9 mouse cellular contexts compared by ENCODE assay signal in genomic region chr4:131254691-131255090, GRCm38 (mm10).
DNase-seq lines count a peak whose midpoint lies in the region; ATAC-seq and TF ChIP-seq lines count a peak whose summit lies in the region.
"Had no signal": no experiment of that assay in that cellular context is flagged by ENCODE, and none has a peak within 500 bp of the region (broad histone marks: within the 10 kb centered on the region; RNA-seq: fewer than 3 reads in every experiment).

No protein-coding gene starts in this region.

- H3K4me2 ChIP-seq in intestine, postnatal 0 days (replicated peaks; ENCODE audit: low read depth) = no peak overlapping the region
- H3K4me2 ChIP-seq in intestine, embryonic 16.5 days (ENCODE audit: low read depth, low read length) = no peak overlapping the region
- H3K4me2 ChIP-seq: limb, embryonic 15.5 days had no signal

- H3K4me3 ChIP-seq in intestine, postnatal 0 days (ENCODE audit: low read depth, low read length) = no peak overlapping the region
- no peak overlapping the region for H3K4me3 ChIP-seq in intestine, embryonic 16.5 days (ENCODE audit: low read length)
- H3K4me3 ChIP-seq: limb, embryonic 15.5 days had no signal

- H3K27me3 ChIP-seq in intestine, postnatal 0 days (replicated peaks; ENCODE audit: control insufficient read depth, insufficient read depth, low read length) = peaks cover 9% of the 10 kb centered on the region
- H3K27me3 ChIP-seq in intestine, embryonic 16.5 days (replicated peaks; ENCODE audit: control insufficient read depth, insufficient read depth, low read length) = 0 out of 2 replicates have a peak, but pooled peaks cover 5% of the 10 kb centered on the region

- no peaks in the 10 kb centered on the region for H3K4me1 ChIP-seq in intestine, postnatal 0 days (replicated peaks; ENCODE audit: control insufficient read depth, insufficient read depth, low read length)
- no peaks in the 10 kb centered on the region; the same call in 1 of the 2 replicates for H3K4me1 ChIP-seq in intestine, embryonic 16.5 days (ENCODE audit: control insufficient read depth, insufficient read depth, low read length)

- TF ChIP-seq CTCF in intestine, postnatal 0 days (IDR thresholded peaks at IDR 0.05; ENCODE audit: low read depth) = peak; percentile 71

- DNase-seq in CD4-positive, CD25-positive, alpha-beta regulatory T cell, adult 2 months (ENCODE audit: low read depth, low spot score) = peak; percentile 20
- DNase-seq in ES-CJ7 (ENCODE audit: low read depth, low spot score) = peak; percentile 42
- DNase-seq in heart, postnatal 10 days = peak; percentile 32 to 34
- no peak for DNase-seq in frontal cortex, postnatal 10 days (ENCODE audit: low spot score in 2 of 2)
- DNase-seq in B cell, adult 2 months = no peak

- ATAC-seq in CD4-positive, CD25-positive, alpha-beta regulatory T cell, adult 4 months = no peak
- ATAC-seq in intestine, postnatal 0 days = no peak
- ATAC-seq in intestine, embryonic 16.5 days = no peak; the same call in 1 of the 2 replicates

- H3K36me3 ChIP-seq in intestine, postnatal 0 days (ENCODE audit: control insufficient read depth, insufficient read depth) = no peaks in the 10 kb centered on the region
- H3K36me3 ChIP-seq in intestine, embryonic 16.5 days (ENCODE audit: control insufficient read depth, insufficient read depth, low read length) = no peaks in the 10 kb centered on the region
- H3K36me3 ChIP-seq: limb, embryonic 15.5 days had no signal

- no peak overlapping the region for H3K9ac ChIP-seq in intestine, postnatal 0 days (ENCODE audit: low read depth, low read length)
- H3K9ac ChIP-seq in intestine, embryonic 16.5 days (ENCODE audit: low read depth, low read length) = no peak overlapping the region
- H3K9ac ChIP-seq: limb, embryonic 15.5 days had no signal

- intact Hi-C loops in heart, postnatal 10 days (cut with DNase I) = loop anchor here (2.0 to 5.0 kb wide), 2 partner anchors 233 to 294 kb away; no protein-coding TSS in a partner anchor

- WGBS in intestine, postnatal 0 days = 41% methylated on average over 6 of the region's 6 CpGs
- WGBS in intestine, embryonic 16.5 days = 36% methylated on average over 6 of the region's 6 CpGs

- H3K9me3 ChIP-seq in intestine, postnatal 0 days (ENCODE audit: control insufficient read depth) = no peaks in the 10 kb centered on the region
- H3K9me3 ChIP-seq in intestine, embryonic 16.5 days (ENCODE audit: control insufficient read depth, low read length) = no peaks in the 10 kb centered on the region
- H3K9me3 ChIP-seq: limb, embryonic 15.5 days had no signal

- no peak overlapping the region for H3K27ac ChIP-seq in intestine, postnatal 0 days (ENCODE audit: low read depth, low read length)
- H3K27ac ChIP-seq in intestine, embryonic 16.5 days (ENCODE audit: low read length) = no peak overlapping the region
- H3K27ac ChIP-seq: limb, embryonic 15.5 days had no signal

Comparison
In these comparisons a context has a peak if more than half of its experiments do, and no peak if none do; other contexts are left out.
1. DNase-seq: peak in CD4-positive, CD25-positive, alpha-beta regulatory T cell, adult 2 months (single experiment), ES-CJ7 (single experiment) and heart, postnatal 10 days (2 of 2); none in frontal cortex, postnatal 10 days (0 of 2) and B cell, adult 2 months (0 of 2).